Mouse (Mus musculus) heart, postnatal 10 days (tissue): Measurements from ENCODE around the gene Olfr960. TPM values are rescaled to one million over a fixed set of nuclear protein-coding genes. Genes with fewer than 3 reads are reported as not detected.
A peak's percentile ranks its signal among the peaks of the same experiment; 100 is the strongest.

ENCODE experiments used
- DNase-seq, 2 experiments: peaks; one replicate each; pipeline ENCODE4 v3.0.0; 2021
- intact Hi-C: fragments of 180-260 bp; cut with DNase I; formaldehyde crosslinking; loops from one replicate; pipeline ENCODE4 v1.15.1; 2025
- total RNA-seq, 2 experiments: library from RNA; stranded (reverse); gene quantifications; 2 replicates each; pipeline ENCODE4 v1.2.3; 2021

The Olfr960 gene
- not detected for total RNA-seq

DNA sequence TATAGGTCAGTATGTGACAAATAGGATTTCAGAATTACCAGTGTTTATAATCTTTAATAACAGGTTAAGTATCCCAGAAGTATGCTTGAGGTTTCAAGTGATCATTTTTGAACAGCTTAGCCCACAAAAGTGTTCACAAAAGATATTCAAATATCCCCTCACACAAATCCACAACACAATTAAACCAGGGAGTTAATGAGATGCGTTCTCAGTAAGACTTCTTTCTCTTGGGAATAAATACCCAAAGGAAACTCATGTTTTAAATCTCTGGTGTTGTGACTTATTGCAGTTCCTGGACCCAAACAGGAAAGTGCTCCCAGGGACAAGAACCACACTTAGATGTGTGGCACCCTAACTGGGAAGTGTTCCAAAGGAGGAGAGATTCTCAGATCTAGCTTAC lies at the start of gene Olfr960:
Gene Olfr960, plus strand, starts transcription at position 301 of the 400 bp plus-strand sequence.
- intact Hi-C loops: no loop called here
- DNase-seq: no peak

DNA sequence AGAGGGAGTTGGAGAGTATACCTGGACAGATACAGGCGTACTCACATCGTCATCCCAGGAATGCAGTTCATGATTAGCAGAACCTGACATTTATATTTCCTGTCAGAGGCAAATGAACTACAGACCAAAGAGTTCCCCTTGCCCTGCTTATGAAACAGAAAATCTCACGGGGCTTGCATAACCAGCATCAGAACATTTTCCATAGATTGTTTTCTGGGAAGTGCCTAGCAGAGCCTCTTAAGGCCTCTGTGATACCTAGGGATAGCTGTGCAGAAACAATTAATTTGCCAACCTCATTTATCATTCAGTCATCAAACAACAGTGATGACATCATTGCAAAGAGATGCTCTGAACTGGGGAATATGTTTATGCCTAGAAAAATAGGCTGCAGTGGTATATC lies 45.7 kb upstream of the Olfr960 start, which contains the start of gene Olfr959:
Gene Olfr959, minus strand, starts transcription at position 101 of the 400 bp plus-strand sequence.
- intact Hi-C loops: no loop called here
- no peak for DNase-seq

DNA sequence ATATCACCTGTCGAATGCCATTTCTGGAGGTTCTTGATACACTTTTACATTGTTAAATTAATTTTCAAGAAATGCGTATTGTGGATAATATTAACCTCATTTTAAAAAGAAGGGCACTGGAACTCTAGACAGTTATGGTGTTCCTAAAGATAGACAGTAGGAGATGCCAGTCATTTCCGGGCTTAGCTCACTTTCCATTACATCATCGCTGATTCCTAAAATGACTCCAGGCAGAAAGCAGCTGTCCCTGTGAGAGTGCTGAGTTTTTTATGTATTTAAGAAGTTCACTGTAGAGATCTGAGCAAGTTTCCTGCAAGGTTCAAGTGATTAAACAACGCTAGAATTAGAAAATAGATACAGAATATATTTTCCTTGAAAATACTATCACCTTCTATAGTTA lies 44.1 kb upstream of the Olfr960 start:
- intact Hi-C loops: no loop called here
- DNase-seq: peak; percentile 38 to 44

DNA sequence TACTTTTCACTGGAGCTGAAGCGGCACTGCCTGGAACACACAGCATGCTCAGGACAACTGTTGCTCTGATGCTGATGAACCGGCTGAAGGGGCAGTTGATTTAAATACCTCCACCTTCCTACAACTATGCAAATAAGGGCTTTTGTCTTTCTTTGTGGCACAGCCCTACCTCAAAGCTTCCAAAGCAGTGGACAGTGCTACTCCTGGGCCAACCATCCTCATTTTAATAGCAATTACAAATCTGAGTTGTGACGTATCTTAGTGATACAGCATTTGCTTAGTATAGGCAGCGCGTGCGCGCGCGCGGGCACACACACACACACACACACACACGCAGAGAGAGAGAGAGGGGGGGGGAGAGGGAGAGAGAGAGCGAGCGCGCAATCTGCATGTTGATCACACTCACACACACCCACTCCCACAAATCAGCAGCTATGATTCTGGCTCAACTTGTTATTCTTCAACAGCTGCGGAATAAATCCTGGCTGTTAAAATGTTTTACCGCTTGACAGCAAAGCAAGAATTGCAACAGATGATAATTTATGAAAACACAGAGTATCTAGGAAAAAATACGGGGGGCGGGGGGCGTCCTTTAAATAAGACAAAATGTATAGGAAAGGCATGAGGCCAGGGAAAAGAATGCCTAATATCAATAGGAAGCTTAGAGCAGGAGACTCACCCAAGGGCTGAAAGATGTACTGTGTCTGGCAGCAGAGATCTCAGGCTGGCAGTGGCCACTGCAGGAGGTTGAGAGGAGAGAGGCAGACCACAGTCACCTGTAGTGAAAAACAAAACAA lies 18.4 kb upstream of the Olfr960 start:
- peak; percentile 2 for DNase-seq
- intact Hi-C loops: no loop called here

DNA sequence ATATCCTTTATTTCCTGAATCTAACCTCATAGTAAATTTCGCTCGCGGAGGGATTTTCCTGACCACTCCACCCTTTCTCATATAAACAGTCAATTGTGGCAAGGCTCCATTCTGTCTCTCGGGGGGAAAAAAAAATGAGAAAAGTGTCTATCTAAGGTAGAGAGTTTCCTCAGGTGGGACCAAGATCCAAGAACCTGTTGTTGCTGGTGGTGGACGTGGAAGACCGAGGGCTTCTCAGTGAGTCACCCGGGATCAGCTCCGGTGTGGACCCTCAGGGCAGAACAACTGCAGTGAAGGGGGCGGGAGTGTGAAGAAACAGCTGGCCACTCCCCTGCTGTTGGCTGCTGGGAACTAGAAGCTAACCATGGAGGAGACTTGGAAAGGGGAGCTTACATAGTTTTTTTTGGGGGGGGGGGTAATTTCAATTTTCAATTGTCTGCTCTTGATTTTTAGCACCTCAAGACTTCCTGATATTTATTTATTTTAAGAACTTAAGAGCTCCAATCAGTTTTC lies 17.8 kb upstream of the Olfr960 start:
- intact Hi-C loops: no loop called here
- DNase-seq: peak; percentile 15 to 43

DNA sequence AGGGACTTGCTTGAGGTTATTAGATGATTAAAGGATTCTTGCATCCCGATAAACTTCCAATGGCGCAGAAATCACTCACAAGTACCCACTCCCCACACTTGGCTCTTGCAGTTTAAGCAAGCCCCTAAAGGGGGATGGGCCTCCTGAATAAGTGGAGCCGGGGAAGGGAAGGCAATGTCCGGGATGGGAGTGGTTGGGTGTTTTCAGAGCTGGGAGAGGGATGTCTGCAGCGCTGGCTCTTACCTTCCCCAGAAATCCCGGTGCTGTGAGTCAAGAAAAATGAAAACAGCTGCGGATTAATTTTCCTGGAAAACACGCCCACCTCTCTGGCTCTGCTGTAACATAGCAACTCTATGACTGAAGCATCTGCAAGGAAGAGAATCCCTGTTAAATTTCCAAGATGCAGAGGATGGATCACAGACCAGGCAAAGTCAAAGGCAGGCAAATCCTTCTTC lies 17.1 kb upstream of the Olfr960 start, which contains the start of gene AW551984:
Gene AW551984, minus strand, starts transcription at position 405 of the 455 bp plus-strand sequence.
- intact Hi-C loops: no loop called here
- peak; percentile 9 to 16 for DNase-seq

DNA sequence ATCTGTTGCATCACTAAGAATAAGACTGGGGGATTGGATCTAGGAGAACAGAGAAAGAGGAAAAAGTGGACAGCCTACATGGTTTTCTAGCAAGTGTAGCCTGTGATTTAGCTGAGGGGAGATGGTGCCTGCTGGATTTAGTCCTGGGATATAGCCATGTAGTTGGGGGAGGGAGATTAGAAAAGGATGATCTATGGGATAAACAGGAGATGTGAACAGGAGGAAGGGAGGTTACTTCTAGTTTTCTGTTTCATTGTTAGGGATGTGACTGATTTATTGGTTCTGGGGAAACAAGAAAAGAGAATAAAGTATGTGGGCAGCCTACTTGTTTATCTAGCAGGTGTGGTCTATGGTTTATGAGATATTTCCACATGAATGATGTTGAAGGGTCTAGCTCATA lies 12.7 kb upstream of the Olfr960 start:
- no peak for DNase-seq
- intact Hi-C loops: no loop called here

DNA sequence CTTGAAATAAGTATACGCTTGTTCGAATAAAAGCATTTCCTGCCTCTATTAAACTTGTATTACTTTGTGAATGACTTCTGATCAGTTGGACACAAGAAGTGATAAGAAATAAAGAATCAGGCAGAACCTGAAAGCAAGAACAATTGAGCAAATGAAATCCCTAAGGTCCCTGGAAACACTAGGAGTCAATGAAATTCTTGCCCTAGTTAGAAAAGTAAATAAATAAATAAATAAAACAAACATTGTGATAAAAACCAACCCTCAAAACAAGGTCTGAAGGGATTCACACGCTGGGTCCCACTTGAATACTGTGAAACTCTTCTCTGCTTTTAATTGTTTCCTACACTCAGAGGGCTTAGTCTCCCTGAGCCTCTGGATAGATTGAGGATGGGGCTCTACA lies 10.8 kb upstream of the Olfr960 start, which contains the start of gene Olfr148:
Gene Olfr148, plus strand, starts transcription at position 301 of the 400 bp plus-strand sequence.
- intact Hi-C loops: no loop called here

DNA sequence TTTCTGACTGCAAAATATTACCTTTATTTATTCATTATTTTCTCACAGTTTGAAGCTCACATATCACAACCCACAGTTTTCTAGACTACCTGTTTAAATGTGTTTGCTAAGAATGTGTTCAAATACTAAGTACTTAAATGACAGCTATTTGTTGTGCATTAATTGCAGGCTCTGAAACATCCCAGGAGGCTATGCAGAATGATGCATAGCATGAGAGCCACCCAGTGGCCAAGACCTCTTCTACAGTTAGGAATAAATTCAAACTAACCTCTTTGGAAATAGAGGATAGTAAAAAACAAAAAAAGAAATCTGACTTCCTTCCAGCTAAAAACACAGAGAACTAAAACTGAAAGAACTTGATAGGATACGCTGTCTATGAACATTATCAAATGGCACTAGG lies 9.2 kb upstream of the Olfr960 start:
- intact Hi-C loops: loop anchor here (1.0 kb wide), 1 partner anchor 103 kb away; no protein-coding TSS in a partner anchor
- peak; percentile 21 to 35 for DNase-seq

More for the DNA sequence above, 10.8 kb upstream of the Olfr960 start, which contains the start of gene Olfr148:
- no peak for DNase-seq

DNA sequence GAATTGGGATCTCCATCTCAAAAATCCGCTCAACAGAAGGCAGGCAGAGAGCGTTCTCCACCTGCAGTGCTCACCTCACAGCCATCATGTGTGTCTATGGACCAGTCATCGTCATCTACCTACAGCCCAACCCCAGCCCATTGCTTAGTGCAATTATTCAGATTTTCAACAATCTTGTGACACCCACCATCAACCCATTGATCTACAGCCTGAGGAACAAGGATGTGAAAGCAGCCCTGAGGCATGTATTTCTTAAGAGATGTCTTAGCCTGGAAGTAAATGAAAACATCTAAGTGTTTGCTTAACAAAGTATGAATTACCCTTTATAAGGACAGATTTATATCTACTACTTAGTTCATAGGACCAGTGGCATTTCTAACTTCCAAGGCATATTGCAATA lies 2.6 kb downstream of the Olfr960 start:
- DNase-seq: no peak
- intact Hi-C loops: no loop called here

DNA sequence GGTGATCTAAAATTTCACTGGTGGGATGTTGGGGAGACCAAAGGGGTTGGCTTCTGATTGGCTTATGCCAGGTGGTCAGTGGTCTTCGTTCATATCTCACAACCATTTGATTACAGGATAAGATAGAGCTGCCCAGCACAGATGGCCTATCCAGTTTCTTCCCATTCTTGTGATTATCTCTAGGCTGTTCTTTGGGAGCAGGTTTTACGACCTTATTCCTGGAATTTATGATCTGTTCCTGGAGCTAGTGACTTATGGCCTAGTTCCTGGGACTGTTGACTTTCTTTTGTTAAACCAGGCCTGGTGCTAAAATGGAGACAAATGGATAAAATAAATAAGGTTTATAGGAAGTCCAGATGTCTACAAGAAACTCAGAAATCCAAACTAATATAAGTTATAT lies 3.5 kb downstream of the Olfr960 start:
- intact Hi-C loops: no loop called here
- DNase-seq: no peak

DNA sequence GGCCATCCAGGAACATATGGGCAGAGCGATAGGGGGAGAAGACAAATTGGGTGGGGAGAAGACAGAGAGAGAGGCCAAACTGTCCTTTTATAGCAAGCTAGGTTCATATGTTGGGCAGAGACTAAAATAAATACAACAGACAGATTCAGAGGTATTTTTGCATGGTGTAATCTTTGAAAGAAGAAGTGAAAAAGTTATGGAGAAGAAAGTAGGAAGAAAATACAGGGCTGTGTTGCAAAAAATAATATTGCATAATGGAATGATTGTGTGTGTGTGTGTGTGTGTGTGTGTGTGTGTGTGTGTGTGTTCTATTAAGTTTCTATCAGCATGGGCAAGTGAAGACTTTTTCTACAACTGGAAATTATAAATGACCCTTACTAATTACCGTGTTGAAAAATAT lies 7.9 kb downstream of the Olfr960 start:
- no peak for DNase-seq
- intact Hi-C loops: no loop called here

DNA sequence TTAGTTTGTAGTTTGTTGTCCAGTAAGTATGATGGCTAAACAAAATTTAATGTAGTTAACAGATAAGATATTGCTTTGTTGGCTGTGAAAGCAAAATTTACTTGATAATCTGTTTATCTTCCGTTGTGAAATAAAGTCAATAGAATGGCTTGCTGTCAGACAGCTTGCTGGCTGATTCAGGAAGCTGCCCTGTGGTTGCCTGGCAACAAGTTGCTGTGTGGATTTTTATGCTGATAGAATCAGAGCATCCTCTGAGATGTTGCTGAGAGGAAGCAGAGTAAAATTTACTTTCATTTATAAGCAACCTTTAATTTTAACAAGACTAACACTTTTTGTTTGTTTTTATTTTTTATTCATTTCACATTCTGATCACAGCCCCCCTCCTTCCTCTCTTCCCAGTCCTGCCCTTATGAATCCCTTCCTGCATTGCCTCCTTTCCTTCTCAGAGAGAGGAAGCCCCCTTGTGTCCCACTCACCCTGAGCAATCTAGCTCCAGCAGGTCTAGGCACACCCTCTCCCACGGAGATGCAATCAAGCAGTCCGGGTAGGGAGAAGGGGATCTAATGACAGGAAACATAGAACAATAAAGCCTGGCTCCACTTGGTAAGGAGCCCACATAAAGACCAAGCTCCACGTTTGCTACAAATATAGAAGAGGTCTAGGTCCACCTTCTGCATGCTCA lies 12.9 kb downstream of the Olfr960 start:
- no peak for DNase-seq
- intact Hi-C loops: no loop called here

DNA sequence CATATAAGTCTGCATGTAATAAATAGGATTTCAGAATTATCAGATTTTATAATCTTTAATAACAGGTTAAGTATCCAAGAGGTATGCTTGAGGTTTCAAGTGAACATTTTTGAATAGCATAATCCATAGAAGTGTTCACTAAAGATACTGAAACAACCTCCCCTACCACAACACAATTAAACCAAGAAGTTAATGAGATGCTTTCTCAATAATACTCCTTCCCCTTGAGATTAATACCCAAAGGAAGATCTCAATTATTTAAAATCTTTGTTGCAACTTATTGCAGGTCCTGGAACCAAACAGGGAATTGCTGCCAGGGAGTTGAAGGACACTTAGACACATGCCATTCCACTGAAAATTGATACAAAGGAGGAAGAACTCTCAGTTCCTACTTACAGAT lies 23.6 kb downstream of the Olfr960 start, which contains the start of gene Olfr961:
Gene Olfr961, plus strand, starts transcription at position 301 of the 400 bp plus-strand sequence.
- intact Hi-C loops: no loop called here
- DNase-seq: no peak

DNA sequence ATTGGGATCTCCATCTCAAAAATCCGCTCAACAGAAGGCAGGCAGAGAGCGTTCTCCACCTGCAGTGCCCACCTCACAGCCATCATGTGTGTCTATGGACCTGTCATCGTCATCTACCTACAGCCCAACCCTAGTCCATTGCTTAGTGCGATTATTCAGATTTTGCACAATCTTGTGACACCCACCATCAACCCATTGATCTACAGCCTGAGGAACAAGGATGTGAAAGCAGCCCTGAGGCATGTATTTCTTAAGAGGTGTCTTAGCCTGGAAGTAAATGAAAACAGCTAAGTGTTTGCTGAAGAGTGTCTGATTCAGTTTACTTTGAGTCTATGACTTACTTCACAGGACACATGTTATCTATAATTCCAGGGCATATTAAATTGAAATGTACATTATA lies 26.2 kb downstream of the Olfr960 start:
- no peak for DNase-seq
- intact Hi-C loops: no loop called here

DNA sequence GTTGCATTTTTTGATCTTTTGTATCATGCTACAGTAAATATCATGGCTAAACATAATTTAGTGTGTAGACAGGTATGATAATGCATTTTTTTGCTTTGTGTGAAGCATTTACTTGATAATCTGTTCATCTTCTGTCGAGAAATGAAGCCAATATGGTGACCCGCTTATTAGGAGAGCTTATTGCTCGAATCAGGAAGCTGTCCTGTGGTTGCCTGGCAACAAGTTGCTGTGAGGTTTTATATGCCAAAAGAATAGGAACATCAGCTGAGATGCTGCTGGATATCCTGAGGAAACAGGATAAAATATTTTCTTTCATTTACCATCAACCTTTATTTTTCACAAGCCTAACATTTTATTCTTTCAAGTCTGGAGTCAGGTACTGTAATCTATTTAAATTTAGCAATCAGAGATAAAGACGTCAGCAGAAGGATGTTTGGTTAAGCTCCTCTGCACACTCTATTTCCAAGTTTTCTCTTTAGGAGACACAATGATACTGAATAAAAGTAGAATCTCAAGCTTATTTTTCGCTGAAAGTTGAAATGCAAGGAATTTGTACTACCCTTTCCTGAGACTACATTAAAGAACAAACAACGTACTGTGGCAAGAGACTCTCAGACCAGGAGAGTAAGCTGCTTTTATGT lies 33.7 kb downstream of the Olfr960 start:
- intact Hi-C loops: no loop called here
- no peak for DNase-seq

DNA sequence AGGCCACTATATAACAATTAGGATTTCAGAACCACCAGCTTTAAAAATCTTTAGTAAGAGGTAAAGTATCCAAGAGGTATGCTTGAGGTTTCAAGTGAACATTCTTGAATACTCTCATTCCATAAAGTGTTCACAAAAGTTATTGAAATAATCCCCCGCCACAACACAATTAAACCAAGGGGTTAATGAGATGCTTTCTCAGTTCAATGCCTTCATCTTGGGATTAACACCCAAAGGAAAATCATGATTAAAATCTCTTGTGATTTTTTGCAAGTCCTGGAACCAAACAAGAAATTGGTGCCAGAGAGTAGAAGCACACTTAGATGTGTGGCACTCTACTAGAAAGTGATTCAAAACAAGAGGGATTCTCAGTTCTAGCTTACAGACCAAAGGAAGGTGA lies 45.7 kb downstream of the Olfr960 start, which contains the start of gene Olfr963:
Gene Olfr963, plus strand, starts transcription at position 301 of the 400 bp plus-strand sequence.
- no peak for DNase-seq
- intact Hi-C loops: no loop called here

DNA sequence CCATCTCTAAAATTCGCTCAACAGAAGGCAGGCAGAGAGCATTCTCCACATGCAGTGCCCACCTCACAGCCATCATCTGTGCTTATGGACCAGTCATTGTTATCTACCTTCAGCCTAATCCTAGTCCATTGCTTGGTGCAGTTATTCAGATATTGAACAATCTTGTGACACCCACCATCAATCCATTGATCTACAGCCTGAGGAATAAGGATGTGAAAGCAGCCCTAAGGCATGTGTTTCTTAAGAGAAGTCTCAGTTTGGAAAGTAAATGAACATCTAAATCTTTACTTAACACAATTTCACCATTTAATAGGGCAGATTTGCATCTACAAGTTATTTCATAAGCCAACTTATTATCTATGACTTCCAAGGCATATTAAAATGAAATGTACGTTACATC lies 48.5 kb downstream of the Olfr960 start:
- intact Hi-C loops: no loop called here
- DNase-seq: no peak
